Mouse (Mus musculus) limb, embryonic 12.5 days (tissue): ENCODE results near the gene Phf20. TPM values are rescaled to one million over a fixed set of nuclear protein-coding genes. Genes with fewer than 3 reads are reported as not detected.

Experiments
- ATAC-seq: fragments of 200-750 bp; cut with Nextera tagmentation; 2 replicates; pipeline ENCODE4 v1.8.0; 2017; ENCODE audit warnings: low read depth, moderate TSS enrichment; ENCODE audit not compliant: insufficient number of reproducible peaks, insufficient read depth, low FRiP score, low TSS enrichment
- H3K27ac ChIP-seq: fragments of 300-500 bp; sonication (generic); 2 replicates; pipeline ENCODE4 v1.5.1; 2016; ENCODE audit warnings: mild to moderate bottlenecking, moderate library complexity
- H3K27me3 ChIP-seq: fragments of 300-500 bp; sonication (generic); 2 replicates; pipeline ENCODE4 v1.6.1; 2016; ENCODE audit warnings: mild to moderate bottlenecking, moderate library complexity
- H3K36me3 ChIP-seq: fragments of 300-500 bp; sonication (generic); 2 replicates; pipeline ENCODE4 v1.6.1; 2016; ENCODE audit warnings: mild to moderate bottlenecking, moderate library complexity
- H3K4me1 ChIP-seq: fragments of 300-500 bp; sonication (generic); replicated peaks from 2 replicates; pipeline ENCODE4 v1.6.1; 2016
- H3K4me2 ChIP-seq: fragments of 300-500 bp; sonication (generic); 2 replicates; pipeline ENCODE4 v1.6.1; 2016; ENCODE audit warnings: mild to moderate bottlenecking, moderate library complexity
- H3K4me3 ChIP-seq: fragments of 300-500 bp; sonication (generic); replicated peaks from 2 replicates; pipeline ENCODE4 v1.5.1; 2016; ENCODE audit warnings: mild to moderate bottlenecking
- H3K9ac ChIP-seq: fragments of 300-500 bp; sonication (generic); replicated peaks from 2 replicates; pipeline ENCODE4 v1.6.1; 2016; ENCODE audit warnings: mild to moderate bottlenecking, moderate library complexity
- H3K9me3 ChIP-seq: fragments of 300-500 bp; sonication (generic); 2 replicates; pipeline ENCODE4 v1.6.1; 2016; ENCODE audit warnings: mild to moderate bottlenecking, moderate library complexity
- WGBS: fragments of 180-500 bp; shearing (Covaris S2); methylation state at CpG from one replicate; pipeline ENCODE4 v1.1.7; 2016; 5-methylcytosine and 5-hydroxymethylcytosine counted together
- polyA plus RNA-seq: library from polyadenylated mRNA; unstranded; fragments of >200 nt; fragmentation: Nextera tagmentation; extraction: Ambion mirVana; gene quantifications from 2 replicates; pipeline ENCODE4 v1.2.1, GENCODE M21; 2016

The Phf20 gene
- 84.3 and 88.3 TPM in 2 replicates for polyA plus RNA-seq

- H3K4me1 ChIP-seq = peaks cover 35% of the 10 kb centered on the region
- under 1% methylated on average over 88 of the region's 88 CpGs for WGBS
- peak; percentile 97 for ATAC-seq
Observed at GRCm38 (mm10) chr2:156196302-156197128, at the start of gene Phf20. TSS of gene Phf20 (plus strand) at chr2:156196466.

GRCm38 (mm10) chr2:156147316-156147915 is 48.9 kb upstream of the Phf20 start:
- Histone ChIP-seq H3K36me3 (peaks cover 50% of the 10 kb centered on the region), H3K9me3 (no peaks in the 10 kb centered on the region), H3K27ac (no peak overlapping the region), H3K4me1 (peaks cover 5% of the 10 kb centered on the region), H3K4me3 (no peak overlapping the region), H3K4me2 (no peak overlapping the region), H3K9ac (no peak overlapping the region), H3K27me3 (no peaks in the 10 kb centered on the region)
- WGBS = 95% methylated on average over 3 of the region's 3 CpGs
- ATAC-seq = no peak

More at GRCm38 (mm10) chr2:156196302-156197128, at the start of gene Phf20:
- Histone ChIP-seq H3K27me3 (no peaks in the 10 kb centered on the region), H3K4me3 (peak within 1 kb of the TSS; percentile 67), H3K27ac (peak within 1 kb of the TSS; percentile 95), H3K9me3 (no peaks in the 10 kb centered on the region), H3K36me3 (peaks cover 8% of the 10 kb centered on the region; the same call in 1 of the 2 replicates), H3K4me2 (peak within 1 kb of the TSS; percentile 67), H3K9ac (peak within 1 kb of the TSS; percentile 83)

- ATAC-seq = no peak
- no peak overlapping the region for H3K9ac ChIP-seq
- H3K36me3 ChIP-seq = peaks cover 77% of the 10 kb centered on the region
- H3K4me2 ChIP-seq = no peak overlapping the region
- H3K27ac ChIP-seq = no peak overlapping the region
- no peaks in the 10 kb centered on the region for H3K4me1 ChIP-seq
- no peaks in the 10 kb centered on the region for H3K27me3 ChIP-seq
- H3K9me3 ChIP-seq = no peaks in the 10 kb centered on the region
- H3K4me3 ChIP-seq = no peak overlapping the region
Observed at GRCm38 (mm10) chr2:156151538-156151937, 44.7 kb upstream of the Phf20 start.

- Histone ChIP-seq H3K27ac (no peak overlapping the region), H3K4me2 (no peak overlapping the region), H3K27me3 (no peaks in the 10 kb centered on the region), H3K9me3 (no peaks in the 10 kb centered on the region), H3K4me1 (no peaks in the 10 kb centered on the region), H3K4me3 (no peak overlapping the region), H3K36me3 (peaks cover 94% of the 10 kb centered on the region), H3K9ac (no peak overlapping the region)
- WGBS = 98% methylated on average over 1 of the region's 1 CpGs
- ATAC-seq = no peak
Observed at GRCm38 (mm10) chr2:156165478-156165877, 30.8 kb upstream of the Phf20 start.

GRCm38 (mm10) chr2:156166557-156166956 is 29.7 kb upstream of the Phf20 start:
- WGBS = 94% methylated on average over 5 of the region's 5 CpGs
- ATAC-seq = no peak
- H3K36me3 ChIP-seq = peaks cover 96% of the 10 kb centered on the region
- H3K9ac ChIP-seq = no peak overlapping the region
- no peak overlapping the region for H3K27ac ChIP-seq
- H3K4me1 ChIP-seq = no peaks in the 10 kb centered on the region
- no peak overlapping the region for H3K4me3 ChIP-seq
- H3K4me2 ChIP-seq = no peak overlapping the region
- H3K9me3 ChIP-seq = no peaks in the 10 kb centered on the region
- no peaks in the 10 kb centered on the region for H3K27me3 ChIP-seq

GRCm38 (mm10) chr2:156177079-156177478 is 19.2 kb upstream of the Phf20 start:
- Histone ChIP-seq H3K9ac (no peak overlapping the region), H3K27me3 (no peaks in the 10 kb centered on the region), H3K4me1 (peaks cover 16% of the 10 kb centered on the region), H3K4me2 (peak overlapping the region; percentile 35), H3K4me3 (0 out of 2 replicates have a peak overlapping the region, but pooled peaks have one; percentile 3), H3K36me3 (peaks cover 56% of the 10 kb centered on the region), H3K27ac (no peak overlapping the region), H3K9me3 (no peaks in the 10 kb centered on the region)
- 87% methylated on average over 6 of the region's 6 CpGs for WGBS
- ATAC-seq = no peak

- ATAC-seq = no peak
- Histone ChIP-seq H3K9ac (no peak overlapping the region), H3K4me1 (peaks cover 16% of the 10 kb centered on the region), H3K36me3 (peaks cover 50% of the 10 kb centered on the region), H3K4me3 (peak overlapping the region; percentile 97), H3K27ac (no peak overlapping the region), H3K9me3 (no peaks in the 10 kb centered on the region), H3K4me2 (peak overlapping the region; percentile 72), H3K27me3 (no peaks in the 10 kb centered on the region)
- WGBS = 86% methylated on average over 7 of the region's 7 CpGs
Observed at GRCm38 (mm10) chr2:156177651-156178050, 18.6 kb upstream of the Phf20 start.

- ATAC-seq = peak; percentile 26; the same call in 1 of the 2 replicates
Observed at GRCm38 (mm10) chr2:156179046-156179795, 17.0 kb upstream of the Phf20 start.

GRCm38 (mm10) chr2:156179796-156180093 is 16.5 kb upstream of the Phf20 start:
- under 1% methylated on average over 41 of the region's 41 CpGs for WGBS
- Histone ChIP-seq H3K27ac (peak overlapping the region; percentile 98), H3K4me3 (peak overlapping the region; percentile 97), H3K9ac (peak overlapping the region; percentile 100), H3K9me3 (no peaks in the 10 kb centered on the region), H3K4me2 (no peak overlapping the region), H3K4me1 (peaks cover 16% of the 10 kb centered on the region), H3K36me3 (peaks cover 32% of the 10 kb centered on the region), H3K27me3 (no peaks in the 10 kb centered on the region)
- ATAC-seq = no peak

More at GRCm38 (mm10) chr2:156179046-156179795, 17.0 kb upstream of the Phf20 start:
- Histone ChIP-seq H3K4me3 (peak overlapping the region; percentile 97), H3K9me3 (no peaks in the 10 kb centered on the region), H3K27ac (peak overlapping the region; percentile 98), H3K9ac (peak overlapping the region; percentile 100), H3K4me1 (peaks cover 16% of the 10 kb centered on the region), H3K36me3 (peaks cover 37% of the 10 kb centered on the region), H3K4me2 (peak overlapping the region; percentile 72), H3K27me3 (no peaks in the 10 kb centered on the region)
- 1% methylated on average over 47 of the region's 47 CpGs for WGBS

- H3K4me3 ChIP-seq = peak within 1 kb of the TSS; percentile 97
- under 1% methylated on average over 47 of the region's 47 CpGs for WGBS
- peak within 1 kb of the TSS; percentile 72 for H3K4me2 ChIP-seq
- H3K36me3 ChIP-seq = peaks cover 27% of the 10 kb centered on the region
- peak within 1 kb of the TSS; percentile 98 for H3K27ac ChIP-seq
- H3K27me3 ChIP-seq = no peaks in the 10 kb centered on the region
- peak; percentile 96 for ATAC-seq
- H3K9ac ChIP-seq = peak within 1 kb of the TSS; percentile 100
- no peaks in the 10 kb centered on the region for H3K9me3 ChIP-seq
- H3K4me1 ChIP-seq = peaks cover 16% of the 10 kb centered on the region
Observed at GRCm38 (mm10) chr2:156180094-156180821, 16.0 kb upstream of the Phf20 start, which contains the start of gene Rbm39. TSS of gene Rbm39 (minus strand) at chr2:156180238.
